Mouse (Mus musculus) Muller cell, postnatal 12 days (primary cell): ENCODE results near the gene Shisa6.

Experiments
- DNase-seq: peaks from one replicate; pipeline ENCODE4 v3.0.0-alpha.2; 2015; ENCODE audit errors: inconsistent ontology term

Gene Shisa6

DNA sequence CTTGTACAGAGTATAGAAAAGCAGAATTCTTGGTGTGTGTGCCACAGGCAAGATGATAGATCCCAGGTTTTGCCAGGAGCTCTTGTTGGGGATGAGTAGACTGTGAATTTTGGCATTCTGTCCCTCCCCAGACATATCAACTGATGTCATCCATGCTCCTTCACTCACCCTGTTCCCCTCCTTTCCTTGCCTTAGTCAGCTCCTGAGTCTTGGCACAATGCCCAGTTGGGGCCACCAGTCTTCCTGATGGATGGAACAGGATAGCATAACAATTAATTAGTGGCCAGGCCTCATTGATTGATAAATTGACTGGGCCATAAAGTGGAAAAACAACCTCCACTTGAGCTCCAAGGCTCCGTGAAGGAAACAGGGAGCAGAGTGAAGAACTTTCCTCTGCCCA, 292.9 kb downstream of the Shisa6 start:
- peak; percentile 64 for DNase-seq

DNA sequence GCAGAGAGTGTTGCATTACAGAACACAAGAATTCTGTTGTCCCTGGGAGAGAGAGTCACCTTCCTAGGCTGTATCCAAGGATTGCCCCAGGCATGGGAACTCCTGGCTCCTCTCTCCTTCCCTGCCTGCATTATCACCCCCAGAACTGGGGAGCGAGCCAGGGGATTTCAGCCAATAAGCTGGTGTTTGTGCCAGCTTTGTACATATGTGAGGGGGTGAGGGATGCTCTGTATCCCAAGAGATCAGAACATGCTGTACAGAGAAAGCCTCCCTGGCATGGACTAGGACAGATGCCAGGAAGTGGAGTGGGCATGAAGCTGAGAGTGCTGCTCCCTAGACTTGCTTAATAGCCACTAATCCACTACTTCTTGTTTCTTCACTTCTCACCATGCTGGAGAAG, 303.6 kb downstream of the Shisa6 start:
- no peak for DNase-seq

DNA sequence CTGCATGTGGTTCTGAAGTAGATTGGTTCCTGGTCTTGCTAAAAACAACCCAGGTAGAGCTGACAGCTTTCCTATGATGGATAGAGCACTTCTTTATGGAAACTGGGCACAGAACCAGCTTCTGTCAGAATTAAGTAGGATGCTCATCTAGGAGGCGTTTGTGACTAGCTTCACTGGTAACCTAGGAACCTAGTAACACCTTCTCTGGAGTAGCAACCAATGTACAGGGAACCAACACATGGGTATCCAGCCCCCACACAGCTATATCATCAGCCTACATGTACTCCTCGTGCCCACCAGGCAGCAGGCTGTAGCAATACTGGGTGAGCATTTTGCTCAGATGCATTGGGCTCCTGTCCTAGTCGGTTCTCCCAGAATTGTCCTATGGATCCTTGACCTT, 307.3 kb downstream of the Shisa6 start:
- no peak for DNase-seq

DNA sequence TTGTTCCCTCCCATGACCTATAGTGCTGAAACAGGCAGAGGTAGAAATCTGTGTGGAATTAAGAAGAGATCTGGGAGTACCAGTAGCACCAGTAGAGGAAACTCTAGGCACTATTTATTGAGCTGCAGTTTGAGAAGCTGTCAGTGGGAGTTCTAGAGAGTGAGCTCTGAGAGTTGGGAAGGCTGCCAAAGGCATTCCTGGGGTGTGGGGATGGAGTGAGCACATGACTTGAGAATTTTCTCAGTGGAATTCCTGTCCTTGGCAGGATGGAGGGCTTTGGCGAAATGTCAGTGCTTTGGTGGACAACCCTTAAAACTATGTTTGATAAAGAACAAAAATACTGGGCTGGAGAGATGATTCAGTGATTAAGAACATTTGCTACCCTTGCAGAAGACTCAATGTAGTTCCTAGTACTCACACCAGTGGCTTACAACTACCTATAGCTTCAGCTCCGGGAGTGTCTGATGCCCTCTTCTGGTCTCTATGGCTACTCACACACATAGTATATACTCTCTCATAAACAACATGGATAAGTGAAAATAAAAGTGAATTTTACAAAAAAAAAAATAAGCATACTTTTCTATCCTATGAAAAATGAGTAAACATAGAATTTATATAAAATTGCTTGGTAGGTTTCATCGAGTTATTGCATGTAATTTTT, 337.0 kb downstream of the Shisa6 start:
- peak; percentile 93 for DNase-seq

GRCm38 (mm10) chr11:66188146-66188545, 337.6 kb downstream of the Shisa6 start:
- DNase-seq, result no peak

DNA sequence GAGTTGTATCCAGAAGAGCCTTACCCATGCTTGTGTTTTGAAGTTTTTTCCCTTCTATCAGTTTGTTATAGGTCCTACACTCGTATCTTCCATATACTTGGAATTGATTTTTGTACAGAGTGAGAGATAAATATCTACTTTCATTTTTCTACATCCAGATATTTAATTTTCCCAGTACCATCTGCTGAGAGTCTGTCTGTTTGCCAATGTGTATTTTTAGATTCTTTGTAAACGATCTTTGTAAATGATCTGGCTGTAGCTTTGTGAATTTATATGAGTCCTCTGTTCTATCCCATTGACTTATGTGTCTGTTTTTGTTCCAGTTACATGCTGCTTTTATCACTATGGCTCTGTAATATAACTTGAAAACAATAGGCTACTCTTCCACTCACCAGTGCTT, 348.0 kb downstream of the Shisa6 start:
- DNase-seq, result no peak

DNA sequence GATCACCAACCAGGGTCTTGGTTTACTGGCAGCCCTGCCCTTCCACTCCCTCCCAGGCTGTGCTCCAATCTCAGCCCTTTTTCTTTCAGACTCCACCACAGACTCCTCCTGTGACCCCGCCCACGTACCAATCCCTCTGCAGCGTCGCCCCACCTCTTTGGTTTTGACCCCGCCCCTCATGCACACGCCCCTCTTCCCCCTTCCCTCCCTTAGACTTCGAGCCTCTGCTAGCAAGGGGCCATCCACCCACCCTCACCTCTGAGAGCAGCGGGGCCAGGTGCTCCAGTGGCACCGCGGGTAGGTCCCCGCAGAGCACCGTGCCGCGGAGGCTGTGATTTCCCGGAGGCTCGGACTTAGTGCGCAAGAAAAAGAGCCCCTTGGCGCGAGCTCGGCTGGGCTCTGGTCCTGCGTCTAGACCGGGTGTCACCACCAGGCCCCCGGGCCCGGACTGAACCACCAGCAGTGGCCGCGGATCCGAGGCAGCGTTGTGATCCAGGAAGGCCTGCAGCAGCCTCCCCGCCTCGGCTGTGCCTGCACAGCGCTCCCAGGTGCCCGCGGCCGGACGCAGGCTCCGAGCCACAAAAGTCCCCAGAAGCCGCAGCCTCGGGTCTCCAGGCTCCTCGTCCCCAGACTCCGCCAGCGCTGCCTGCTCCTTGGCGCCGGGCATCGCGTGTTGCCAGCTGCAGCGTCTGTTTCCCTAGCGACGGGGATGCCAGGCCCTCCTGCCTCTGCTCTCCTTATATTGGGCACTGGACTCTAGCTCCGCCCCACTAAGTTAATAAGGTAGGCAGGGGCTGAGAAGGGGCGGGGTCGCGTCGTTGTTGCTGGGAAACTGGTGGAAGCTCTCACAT, 357.7 kb downstream of the Shisa6 start, which contains the start of gene Dnah9:
Gene Dnah9 (minus strand): TSS at position 751 of the 851 bp plus-strand sequence.
- peak; percentile 93 for DNase-seq

GRCm38 (mm10) chr11:66164022-66164421, 361.7 kb downstream of the Shisa6 start:
- DNase-seq, result no peak
